10 mouse cellular contexts compared by ENCODE assay signal in the genomic region with DNA sequence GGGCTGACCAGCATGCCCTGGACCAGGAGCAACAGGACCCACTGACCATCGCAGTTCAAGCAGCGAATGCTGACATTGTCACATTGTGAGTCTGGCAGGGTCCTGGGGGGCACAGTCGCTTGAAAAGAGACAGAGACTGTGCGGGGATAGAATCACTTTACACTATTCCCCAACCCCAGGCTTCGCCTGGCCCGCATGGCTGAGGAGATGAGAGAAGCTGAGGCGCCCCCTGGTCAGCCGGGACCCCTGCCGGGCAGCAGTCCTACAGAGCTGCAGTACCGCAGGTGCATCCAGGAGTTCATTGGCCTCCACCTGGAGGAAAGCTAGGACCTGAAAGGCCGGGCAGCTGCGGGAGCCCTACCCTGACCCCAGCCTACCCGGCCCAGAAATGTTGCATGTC. TPM values are rescaled to one million over a fixed set of nuclear protein-coding genes. Genes with fewer than 3 reads are reported as not detected.
DNase-seq lines count a peak whose midpoint lies in the region.
"Had no signal": no experiment of that assay in that cellular context is flagged by ENCODE, and none has a peak within 500 bp of the region (broad histone marks: within the 10 kb centered on the region; RNA-seq: fewer than 3 reads in every experiment).

No protein-coding gene starts in this region.

- intact Hi-C loops in heart, postnatal 14 days (cut with DNase I), result loop anchor here (2.0 kb wide), 1 partner anchor 35 kb away; no protein-coding TSS in a partner anchor

- peak; percentile 1 to 2 for DNase-seq in adrenal gland, postnatal 4 days (ENCODE audit: low spot score in 2 of 2)
- DNase-seq in adrenal gland, postnatal 14 days, result no peak
- DNase-seq in heart, adult 11 months, result peak; percentile 81
- no peak for DNase-seq in heart, postnatal 14 days
- DNase-seq in lung, postnatal 4 days, result peak; percentile 3 to 17
- no peak for DNase-seq in lung, postnatal 14 days
- peak; percentile 2 for DNase-seq in urinary bladder, postnatal 25 days (ENCODE audit: low spot score)
- no peak for DNase-seq in urinary bladder, postnatal 36 days (ENCODE audit: low spot score in 2 of 2)
- DNase-seq: lung, embryonic 14.5 days; right cerebral cortex, postnatal 14 days had no signal

RNA-seq across cellular contexts. Expression of gene Acap3, which starts 14.0 kb away (rescaled TPM):
- total RNA-seq in adrenal gland, postnatal 4 days (2021), result 10 to 100 TPM; 35.5 to 36.7 TPM
- 20.3 and 25.6 TPM in 2 replicates for total RNA-seq in adrenal gland, postnatal 14 days (2021)
- 10 to 100 TPM; 19.6 to 21.6 TPM for total RNA-seq in heart, postnatal 14 days (2021)

RNA-seq across cellular contexts. Expression of gene Pusl1, which starts 14.1 kb away (rescaled TPM):
- total RNA-seq in adrenal gland, postnatal 4 days (2021), result 10 to 100 TPM; 42.9 to 49.0 TPM
- total RNA-seq in adrenal gland, postnatal 14 days (2021), result 30.8 and 33.9 TPM in 2 replicates
- total RNA-seq in heart, postnatal 14 days (2021), result 10 to 100 TPM; 14.8 to 18.0 TPM

RNA-seq across cellular contexts. Expression of gene Ints11, which starts 36.3 kb away (rescaled TPM):
- total RNA-seq in adrenal gland, postnatal 4 days (2021), result 10 to 100 TPM; 31.0 to 31.3 TPM
- 26.4 and 32.5 TPM in 2 replicates for total RNA-seq in adrenal gland, postnatal 14 days (2021)
- 10 to 100 TPM; 16.9 to 19.5 TPM for total RNA-seq in heart, postnatal 14 days (2021)

RNA-seq across cellular contexts. Expression of gene Cptp, which starts 36.4 kb away (rescaled TPM):
- total RNA-seq in adrenal gland, postnatal 4 days (2021), result 10 to 100 TPM; 20.2 to 21.0 TPM
- 18.4 and 21.6 TPM in 2 replicates for total RNA-seq in adrenal gland, postnatal 14 days (2021)
- total RNA-seq in heart, postnatal 14 days (2021), result 10 to 100 TPM in 1 of 2 experiments, 1 to 10 TPM in 1; 9.9 to 10.6 TPM

RNA-seq across cellular contexts. Expression of gene Ube2j2, which starts 38.0 kb away (rescaled TPM):
- total RNA-seq in adrenal gland, postnatal 4 days (2021), result 10 to 100 TPM; 91.9 to 94.1 TPM
- total RNA-seq in adrenal gland, postnatal 14 days (2021), result 76.3 and 78.4 TPM in 2 replicates
- 10 to 100 TPM; 53.1 to 62.6 TPM for total RNA-seq in heart, postnatal 14 days (2021)

Comparison
In these comparisons a context has a peak if more than half of its experiments do, and no peak if none do; other contexts are left out.
1. DNase-seq: peak in adrenal gland, postnatal 4 days (2 of 2), heart, adult 11 months (single experiment), lung, postnatal 4 days (2 of 2) and urinary bladder, postnatal 25 days (single experiment); none in adrenal gland, postnatal 14 days (single experiment), heart, postnatal 14 days (0 of 2), lung, postnatal 14 days (single experiment) and urinary bladder, postnatal 36 days (0 of 2).